Mouse (Mus musculus) megakaryocyte progenitor cell, adult 5-6 weeks (primary cell): ENCODE measurements around the gene Slc25a20. TPM values are rescaled to one million over a fixed set of nuclear protein-coding genes. Genes with fewer than 3 reads are reported as not detected.
"Not testable (repeated sequence)": the region's sequence is repeated elsewhere in the genome, so short reads cannot be mapped to it uniquely, and the experiment has no call there.

Source experiments
- ATAC-seq: replicated peaks from 2 replicates; pipeline ENCODE4 v1.8.0; 2016; ENCODE audit warnings: mild to moderate bottlenecking, moderate TSS enrichment, inconsistent platforms; ENCODE audit not compliant: poor library complexity
- total RNA-seq, 2 experiments: library from RNA; stranded (forward) in 1 of 2; stranded (reverse) in 1 of 2; fragments of 157-497, 149-512 nt in 1 of 2; fragments of 200-1000 nt in 1 of 2; gene quantifications; 2 replicates each; pipeline versions ENCODE4 v1.2.3 to v1.2.4; 2015 to 2017

The Slc25a20 gene
- total RNA-seq (2015) (18.5 and 21.5 TPM in 2 replicates), total RNA-seq (2017) (26.0 and 28.3 TPM in 2 replicates)

- peak; percentile 99 for ATAC-seq
Measured at GRCm38 (mm10) chr9:108661677-108662612, at the start of gene Slc25a20. Gene Slc25a20 (plus strand): TSS chr9:108662088.

GRCm38 (mm10) chr9:108617301-108617700 is 44.6 kb upstream of the Slc25a20 start:
- no peak for ATAC-seq

GRCm38 (mm10) chr9:108626498-108626897 is 35.4 kb upstream of the Slc25a20 start:
- ATAC-seq = no peak

GRCm38 (mm10) chr9:108628141-108628540 is 33.7 kb upstream of the Slc25a20 start:
- ATAC-seq = no peak

- peak; percentile 47 for ATAC-seq
Measured at GRCm38 (mm10) chr9:108630683-108631082, 31.2 kb upstream of the Slc25a20 start.

GRCm38 (mm10) chr9:108631631-108632256 is 30.1 kb upstream of the Slc25a20 start:
- peak; percentile 28 for ATAC-seq

GRCm38 (mm10) chr9:108632375-108632774 is 29.5 kb upstream of the Slc25a20 start:
- peak; percentile 70 for ATAC-seq

GRCm38 (mm10) chr9:108633846-108634245 is 28.0 kb upstream of the Slc25a20 start:
- ATAC-seq = no peak

GRCm38 (mm10) chr9:108635415-108635814 is 26.5 kb upstream of the Slc25a20 start:
- ATAC-seq = peak; percentile 63

- ATAC-seq = no peak
Measured at GRCm38 (mm10) chr9:108639825-108640224, 22.1 kb upstream of the Slc25a20 start.

GRCm38 (mm10) chr9:108648166-108648565 is 13.7 kb upstream of the Slc25a20 start:
- ATAC-seq = no peak

GRCm38 (mm10) chr9:108648611-108649560 is 13.0 kb upstream of the Slc25a20 start, which contains the start of gene Arih2:
Gene Arih2 (minus strand): TSS chr9:108649386.
- peak; percentile 94 for ATAC-seq

- peak; percentile 23 for ATAC-seq
Measured at GRCm38 (mm10) chr9:108649561-108650440, 12.1 kb upstream of the Slc25a20 start.

- peak; percentile 48 for ATAC-seq
Measured at GRCm38 (mm10) chr9:108654566-108655464, 7.1 kb upstream of the Slc25a20 start.

- not testable (repeated sequence) for ATAC-seq
Measured at GRCm38 (mm10) chr9:108655865-108656264, 6.0 kb upstream of the Slc25a20 start.

- ATAC-seq = no peak
Measured at GRCm38 (mm10) chr9:108662660-108663059, 772 bp downstream of the Slc25a20 start.

- ATAC-seq = peak; percentile 93
Measured at GRCm38 (mm10) chr9:108669875-108670274, 8.0 kb downstream of the Slc25a20 start.

- peak; percentile 42; the same call in 1 of the 2 replicates for ATAC-seq
Measured at GRCm38 (mm10) chr9:108673151-108673550, 11.3 kb downstream of the Slc25a20 start.

GRCm38 (mm10) chr9:108680026-108680425 is 18.1 kb downstream of the Slc25a20 start:
- no peak for ATAC-seq
